Mouse (Mus musculus) right cerebral cortex, postnatal 36 days (tissue): ENCODE measurements around the gene Mob4.
"Not testable (repeated sequence)": the region's sequence is repeated elsewhere in the genome, so short reads cannot be mapped to it uniquely, and the experiment has no call there.

Experiments used
- DNase-seq, 2 experiments: peaks; one replicate each; pipeline ENCODE4 v3.0.0; 2022; ENCODE audit warnings: low spot score in 2 of 2, mixed read lengths in 1 of 2

Gene Mob4

GRCm38 (mm10) chr1:55130943-55131401 lies at the start of gene Mob4:
Mob4 (plus strand) TSS chr1:55131231.
- DNase-seq, result peak; percentile 86 to 87

DNA sequence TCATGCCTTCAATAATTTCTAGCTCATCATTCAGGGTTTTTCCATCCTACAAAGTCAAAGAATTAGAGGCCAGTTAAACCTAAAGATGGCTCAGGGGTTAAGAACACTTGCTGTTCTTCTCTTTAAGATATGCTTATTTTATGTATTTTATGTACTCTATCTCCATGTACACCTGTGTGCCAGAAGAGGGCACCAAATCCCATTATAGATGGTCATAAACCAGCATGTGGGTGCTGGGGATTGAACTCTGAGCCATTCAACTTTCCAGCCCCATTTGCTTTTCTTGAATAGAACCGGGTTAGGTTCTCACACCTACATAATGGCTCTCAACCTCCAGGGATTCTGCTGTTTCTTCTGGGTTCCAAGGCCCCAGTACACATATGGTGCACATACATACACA lies 48.9 kb upstream of the Mob4 start:
- DNase-seq, result no peak

DNA sequence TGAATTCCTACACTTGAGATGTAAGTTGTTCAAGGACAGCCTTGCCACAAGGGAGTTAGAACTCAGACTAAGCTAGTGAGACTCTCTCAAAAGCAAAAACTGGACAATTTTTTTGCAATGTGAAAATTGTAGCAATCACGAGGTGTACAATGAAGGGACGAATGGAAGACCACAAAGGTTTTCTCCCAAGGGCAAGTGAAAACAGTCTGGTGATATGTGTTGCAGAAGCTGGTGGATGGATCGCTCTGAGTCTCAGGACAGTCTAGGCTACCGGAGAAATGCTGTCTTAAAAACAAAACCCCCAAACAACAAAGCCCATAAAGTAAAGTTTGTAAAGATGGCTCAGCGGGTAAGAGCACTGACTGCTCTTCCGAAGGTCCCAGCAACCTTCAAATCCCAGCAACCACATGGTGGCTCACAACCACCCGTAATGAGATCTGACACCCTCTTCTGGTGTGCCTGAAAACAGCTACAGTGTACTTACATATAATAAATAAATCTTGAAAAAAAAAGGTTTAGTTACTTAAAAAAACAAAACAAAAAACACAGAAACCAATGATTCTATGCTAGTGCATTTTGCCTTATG lies 45.2 kb upstream of the Mob4 start:
- no peak for DNase-seq

GRCm38 (mm10) chr1:55086868-55087400 lies 44.1 kb upstream of the Mob4 start:
- DNase-seq, result no peak

DNA sequence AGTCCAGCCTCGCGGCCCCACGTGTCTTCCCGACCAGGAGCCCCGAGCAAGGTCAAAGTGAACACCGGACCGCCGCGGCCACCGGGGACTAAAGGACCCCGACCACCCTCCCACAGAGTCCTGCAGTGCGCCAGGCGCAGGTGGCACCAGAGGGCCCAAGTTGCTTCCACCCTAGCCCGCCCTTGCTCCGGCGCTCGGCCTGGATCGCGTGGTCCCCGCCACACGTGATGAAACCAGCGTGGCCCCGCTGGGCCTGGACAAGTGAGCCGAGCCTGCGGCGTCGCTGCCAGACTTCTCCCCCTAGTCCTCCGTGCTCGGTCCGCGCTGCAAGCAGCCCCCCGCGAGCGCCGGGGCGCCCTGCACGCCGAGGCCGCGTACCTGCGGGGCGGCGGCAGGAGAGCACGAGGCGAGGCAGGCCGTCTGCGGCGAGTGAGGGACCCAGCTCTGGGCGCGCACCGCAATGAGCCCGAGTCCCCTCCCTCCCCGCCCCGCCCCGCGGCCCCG lies 43.6 kb upstream of the Mob4 start:
- DNase-seq, result peak in 1 of 2 experiments; percentile 55

DNA sequence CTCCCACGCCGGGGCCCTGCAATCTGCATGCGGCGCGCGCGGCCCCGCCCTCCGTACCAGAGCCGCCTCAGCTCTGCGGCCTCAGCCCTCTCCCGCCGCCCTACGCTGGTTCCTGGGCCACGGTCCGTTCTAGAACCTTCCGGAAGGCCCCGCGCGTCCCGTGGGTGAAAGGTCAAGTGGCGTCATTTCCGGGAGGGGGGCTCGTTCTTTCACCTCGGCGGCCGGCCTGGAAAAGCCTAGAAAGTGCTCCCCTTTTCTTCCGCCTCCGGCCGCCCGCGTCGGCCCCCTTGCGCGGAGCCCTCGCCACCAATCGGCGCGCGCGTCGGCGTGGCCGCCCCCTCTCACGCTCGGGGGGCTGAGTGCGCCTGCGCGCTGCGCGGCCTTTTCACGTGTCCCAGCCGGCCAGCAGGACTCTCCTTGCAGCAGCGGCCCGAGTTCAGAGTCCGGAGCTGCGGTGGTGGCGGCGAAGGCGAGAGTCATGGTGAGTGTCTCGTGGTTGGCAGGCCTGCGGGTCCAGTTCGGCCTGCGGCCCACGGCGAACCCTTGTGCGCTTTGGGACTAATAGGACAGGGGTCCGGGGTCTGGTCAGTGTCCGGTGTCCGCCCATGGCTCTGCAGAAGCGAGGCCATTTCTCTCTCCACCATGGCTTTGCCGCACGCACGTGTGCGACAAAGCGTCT lies 43.0 kb upstream of the Mob4 start, which contains the start of the genes Hspe1 and Hspd1:
Gene Hspe1 (plus strand): TSS at position 201 of the 679 bp plus-strand sequence.
Gene Hspd1 (minus strand): TSS at position 312 of the 679 bp plus-strand sequence.
- DNase-seq, result peak; percentile 95 to 96

DNA sequence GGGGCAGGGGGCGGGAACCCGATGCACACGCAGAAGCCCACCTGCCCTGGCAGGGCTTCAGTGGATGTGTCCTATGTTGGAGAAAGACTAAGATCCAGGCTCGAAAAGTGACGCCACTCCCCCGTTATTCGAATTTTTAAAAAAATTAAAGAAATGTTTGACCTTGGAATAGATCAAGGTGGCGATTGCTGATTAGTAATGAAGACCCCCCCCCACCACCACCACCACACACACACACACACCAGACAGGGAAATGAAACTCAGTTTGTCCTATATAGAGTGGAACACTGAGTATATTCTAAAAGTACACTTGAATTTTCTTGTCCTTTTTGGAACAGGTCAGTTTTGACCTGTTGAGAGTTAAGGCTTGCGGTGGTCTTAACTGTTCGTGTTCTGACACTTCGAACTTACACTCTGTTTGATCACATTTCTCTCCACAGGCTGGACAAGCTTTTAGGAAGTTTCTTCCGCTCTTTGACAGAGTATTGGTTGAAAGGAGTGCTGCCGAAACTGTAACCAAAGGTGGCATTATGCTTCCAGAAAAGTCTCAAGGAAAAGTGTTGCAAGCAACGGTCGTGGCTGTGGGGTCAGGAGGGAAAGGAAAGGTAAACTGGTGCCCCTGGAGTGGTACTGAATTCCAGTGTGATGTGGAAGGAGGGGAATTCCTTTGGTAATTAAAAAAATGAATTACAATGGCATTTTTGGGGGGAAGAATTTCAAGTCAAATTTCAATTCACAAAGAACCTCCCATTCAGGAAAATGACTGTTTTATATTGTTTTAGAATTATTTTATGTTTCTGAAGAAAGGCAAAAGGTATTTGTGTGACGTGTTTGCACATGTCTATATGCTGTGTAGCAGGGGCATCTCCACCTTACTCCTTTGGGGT lies 42.2 kb upstream of the Mob4 start:
- DNase-seq, result no peak

- no peak for DNase-seq
Measured at GRCm38 (mm10) chr1:55089498-55090064, 41.5 kb upstream of the Mob4 start.

DNA sequence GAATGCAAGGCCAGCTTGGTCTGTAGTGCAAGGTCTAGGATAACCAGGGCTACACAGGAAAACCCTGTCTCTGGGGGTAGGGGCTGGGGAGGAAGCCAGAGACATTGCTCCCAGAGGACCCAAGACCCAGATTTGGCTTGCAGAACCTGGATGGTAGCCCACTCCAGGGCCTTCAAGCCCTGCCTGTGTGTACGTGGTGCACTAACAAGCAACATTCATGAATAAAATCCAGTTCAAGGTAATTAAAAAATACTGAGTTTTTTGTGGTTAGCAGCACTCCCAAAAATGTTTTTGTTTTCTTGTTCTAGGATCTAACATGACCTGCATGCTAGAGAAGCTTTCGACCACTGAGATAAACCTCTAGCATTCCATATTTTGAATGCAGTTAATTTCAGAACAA lies 39.0 kb upstream of the Mob4 start:
- DNase-seq, result no peak

- DNase-seq, result no peak
Measured at GRCm38 (mm10) chr1:55092469-55092868, 38.6 kb upstream of the Mob4 start.

DNA sequence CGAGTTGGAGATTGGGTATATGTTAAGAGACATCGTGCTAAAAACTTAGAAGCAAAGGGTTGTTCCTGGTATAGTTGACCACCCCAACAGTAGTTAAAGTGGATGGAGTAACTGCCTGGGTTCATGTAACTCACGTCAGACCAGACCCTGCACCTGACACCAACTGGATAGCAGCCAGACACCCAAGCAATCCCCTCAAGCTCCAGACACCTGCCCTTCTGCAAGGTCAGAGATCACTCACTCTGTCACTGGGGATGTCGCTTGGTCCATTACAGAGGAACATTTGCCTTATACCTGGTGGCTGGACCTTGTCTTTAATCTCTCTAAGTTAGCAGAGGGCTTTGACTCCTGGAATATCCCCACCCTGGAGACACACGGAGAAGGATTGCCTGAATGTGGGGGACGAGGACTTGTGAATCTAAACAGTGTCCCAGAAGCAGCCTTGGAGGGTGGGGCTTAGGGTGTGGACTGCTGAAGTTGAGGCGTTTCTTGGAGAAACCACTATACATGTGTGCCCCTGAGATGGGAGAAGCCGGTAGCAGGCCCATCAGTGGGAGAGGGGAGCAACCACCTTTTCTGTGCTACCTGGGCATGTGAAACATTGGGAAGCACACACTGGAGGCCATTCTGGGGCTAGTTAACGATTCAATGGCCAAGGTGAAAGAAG lies 24.0 kb upstream of the Mob4 start:
- no peak for DNase-seq

DNA sequence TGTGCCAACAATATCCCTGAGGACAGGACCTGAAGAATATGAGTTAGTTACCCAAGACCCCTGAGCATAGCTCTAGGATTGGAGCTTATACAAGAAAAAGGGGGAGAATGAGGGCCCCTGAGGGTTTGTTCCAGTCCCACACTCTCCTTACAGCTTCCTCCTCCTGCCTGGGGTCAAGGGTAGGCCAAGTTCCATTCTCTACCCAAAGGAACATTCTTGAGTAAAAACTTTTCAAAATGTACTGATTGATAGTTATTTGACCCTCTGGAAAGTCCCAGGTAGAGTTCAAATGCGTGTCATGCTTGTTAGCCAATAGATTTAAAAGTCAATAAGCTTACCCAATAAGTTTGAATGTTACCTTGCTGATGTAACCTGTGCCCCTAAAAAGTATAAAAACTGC lies 23.4 kb upstream of the Mob4 start:
- no peak for DNase-seq

DNA sequence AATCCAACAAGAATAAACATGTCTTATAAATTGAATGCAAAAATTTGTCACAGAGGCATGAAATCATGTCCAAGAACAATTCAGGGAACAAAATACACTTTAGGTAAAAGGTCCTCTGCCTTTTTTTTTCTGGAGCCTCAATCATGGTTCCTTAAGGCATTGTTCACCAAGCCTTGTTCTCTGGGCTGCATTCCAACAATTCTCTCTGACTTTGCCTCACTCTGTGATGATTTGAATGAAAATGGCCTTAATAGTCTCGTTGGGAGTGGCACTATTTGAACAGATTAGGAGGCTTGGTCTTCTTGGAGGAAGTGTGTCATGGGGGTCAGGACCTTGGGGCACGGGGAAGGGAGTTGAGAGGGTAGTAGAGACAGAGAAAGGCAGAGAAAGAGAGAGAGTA lies 22.6 kb upstream of the Mob4 start:
- DNase-seq, result no peak

DNA sequence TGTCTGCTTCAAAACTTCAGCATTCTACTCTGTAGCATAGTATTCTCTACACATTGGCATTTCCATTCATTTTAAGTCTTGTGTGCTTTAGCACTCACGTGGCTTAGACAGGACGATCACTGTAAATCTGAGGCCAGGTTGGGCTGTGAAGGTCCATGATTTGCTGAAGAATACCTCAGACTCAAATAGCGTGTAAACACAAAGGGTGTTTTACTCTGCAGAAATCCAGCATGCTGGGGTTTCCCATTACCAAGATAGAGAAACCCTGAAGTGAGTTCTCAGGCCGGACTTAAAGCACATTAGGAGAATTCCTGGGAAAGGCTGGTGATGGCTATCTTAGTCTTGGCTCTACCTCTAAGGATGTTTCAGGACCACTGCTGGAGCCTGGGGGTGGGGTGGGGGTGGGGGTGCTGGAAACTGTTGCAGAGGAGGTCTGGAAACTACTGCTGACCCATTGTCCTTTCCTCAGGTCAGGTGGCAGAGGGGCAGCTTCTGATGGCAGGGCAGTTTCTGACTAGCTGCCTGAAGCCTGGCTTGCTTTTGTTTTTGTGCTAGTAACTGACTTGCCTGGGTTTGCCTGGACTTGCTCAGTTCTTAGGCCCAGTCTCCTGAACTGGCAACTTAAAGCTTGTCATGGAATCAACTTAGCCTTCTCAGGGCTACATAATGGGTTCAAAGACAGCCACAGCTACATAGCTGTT lies 21.8 kb upstream of the Mob4 start:
- no peak for DNase-seq

DNA sequence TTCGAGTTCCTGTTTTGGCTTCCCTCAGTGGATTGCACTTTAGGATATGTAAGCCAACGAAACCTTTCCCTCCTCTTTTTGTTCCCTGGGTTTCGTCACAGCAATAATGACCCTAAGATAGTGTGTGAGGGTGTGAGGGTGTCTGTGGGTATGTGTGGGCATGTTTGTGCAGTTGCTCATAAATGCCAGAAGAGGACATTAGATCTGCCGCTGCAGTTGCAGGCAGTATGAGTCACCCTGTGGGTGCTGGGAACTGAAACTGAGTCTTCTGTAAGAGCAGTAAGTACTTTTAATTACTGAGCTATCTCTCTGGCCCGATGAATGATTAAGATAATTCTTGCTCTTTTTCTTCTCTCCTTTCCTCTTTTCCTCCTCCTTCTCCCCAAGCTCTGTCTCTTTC lies 8.0 kb upstream of the Mob4 start:
- DNase-seq, result no peak

GRCm38 (mm10) chr1:55123561-55123960 lies 7.5 kb upstream of the Mob4 start:
- DNase-seq, result no peak

GRCm38 (mm10) chr1:55124136-55124535 lies 6.9 kb upstream of the Mob4 start:
- not testable (repeated sequence) for DNase-seq

DNA sequence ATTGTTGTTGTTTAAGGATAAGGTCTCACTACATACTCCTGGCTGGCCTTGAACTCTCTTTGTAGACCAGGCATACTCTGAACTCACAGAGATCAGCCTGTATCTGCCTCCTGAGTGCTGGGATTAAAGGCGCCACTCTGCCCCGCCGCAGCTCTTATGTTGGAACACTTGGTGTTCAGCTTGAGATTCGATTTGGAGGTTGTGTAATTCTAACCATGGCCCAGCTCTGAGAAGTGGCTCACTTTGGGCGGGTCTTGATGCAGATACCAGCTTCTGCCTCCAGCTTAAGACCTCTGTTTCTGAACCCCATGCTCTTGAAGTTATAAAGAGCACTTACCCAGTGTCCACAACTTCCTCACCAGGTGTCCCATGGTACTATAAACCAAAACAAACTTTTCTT lies 1.3 kb upstream of the Mob4 start:
- DNase-seq, result no peak

- no peak for DNase-seq
Measured at GRCm38 (mm10) chr1:55130190-55130916, 678 bp upstream of the Mob4 start.
